ENCODE assay signal across 8 mouse cellular contexts in genomic region chr14:99299022-99299481, GRCm38 (mm10). TPM values are rescaled to one million over a fixed set of nuclear protein-coding genes. Genes with fewer than 3 reads are reported as not detected.
A peak's percentile ranks its signal among the peaks of the same experiment; 100 is the strongest.
DNase-seq lines count a peak whose midpoint lies in the region; ATAC-seq and TF ChIP-seq lines count a peak whose summit lies in the region.

No protein-coding gene starts in this region.

- no peaks in the 10 kb centered on the region for H3K9me3 ChIP-seq in forebrain, embryonic 10.5 days
- no peaks in the 10 kb centered on the region for H3K9me3 ChIP-seq in heart, embryonic 13.5 days
- H3K9me3 ChIP-seq in kidney, postnatal 0 days (replicated peaks; ENCODE audit: low read length) = no peaks in the 10 kb centered on the region
- no peaks in the 10 kb centered on the region for H3K9me3 ChIP-seq in liver, embryonic 16.5 days (replicated peaks; ENCODE audit: control insufficient read depth, low read length)
- no peaks in the 10 kb centered on the region for H3K9me3 ChIP-seq in neural tube, embryonic 14.5 days (ENCODE audit: control insufficient read depth, low read length)

- peak; percentile 78 for DNase-seq in brain, embryonic 14.5 days (ENCODE audit: low read depth)
- peak; percentile 53 for DNase-seq in forebrain, embryonic 10.5 days (ENCODE audit: extremely low spot score, low spot score)
- DNase-seq in kidney, postnatal 0 days (ENCODE audit: low spot score) = peak; percentile 41
- peak; percentile 69 for DNase-seq in testis, postnatal 10 days (ENCODE audit: low spot score)

- peaks cover 46% of the 10 kb centered on the region for H3K79me3 ChIP-seq in C2C12 (ENCODE audit: low read depth)

- H3ac ChIP-seq in C2C12 (ENCODE audit: control insufficient read depth, insufficient read length, low read depth) = peak overlapping the region; percentile 74

- peak overlapping the region; percentile 84 for H3K4me3 ChIP-seq in C2C12 (ENCODE audit: insufficient read depth, poor library complexity, severe bottlenecking)
- H3K4me3 ChIP-seq in forebrain, embryonic 10.5 days = peak overlapping the region; percentile 74
- peak overlapping the region; percentile 79 for H3K4me3 ChIP-seq in heart, embryonic 13.5 days
- H3K4me3 ChIP-seq in kidney, postnatal 0 days (replicated peaks; ENCODE audit: low read depth, low read length) = peak overlapping the region; percentile 65
- peak overlapping the region; percentile 72 for H3K4me3 ChIP-seq in liver, embryonic 16.5 days (ENCODE audit: low read depth, low read length)
- H3K4me3 ChIP-seq in neural tube, embryonic 14.5 days (ENCODE audit: low read depth, low read length) = peak overlapping the region; percentile 70

- no peak for TF ChIP-seq CTCF in C2C12 (IDR thresholded peaks at IDR 0.05; ENCODE audit: control insufficient read depth, insufficient read depth, insufficient read length)
- 0 out of 2 replicates have a peak, but pooled peaks have one; percentile 7 for TF ChIP-seq CTCF in brain, embryonic 14.5 days (IDR thresholded peaks at IDR 0.05; ENCODE audit: borderline replicate concordance, extremely low read depth, insufficient read depth, insufficient read length)
- TF ChIP-seq CTCF in kidney, postnatal 0 days (IDR thresholded peaks at IDR 0.05; ENCODE audit: low read depth) = peak; percentile 16; the same call in 1 of the 2 replicates

- under 1% methylated on average over 58 of the region's 60 CpGs for WGBS in forebrain, embryonic 10.5 days
- WGBS in heart, embryonic 13.5 days = under 1% methylated on average over 44 of the region's 60 CpGs
- under 1% methylated on average over 48 of the region's 60 CpGs for WGBS in kidney, postnatal 0 days
- under 1% methylated on average over 48 of the region's 60 CpGs for WGBS in liver, embryonic 16.5 days (ENCODE audit: insufficient replicate concordance)
- under 1% methylated on average over 59 of the region's 60 CpGs for WGBS in neural tube, embryonic 14.5 days

- H3K4me1 ChIP-seq in forebrain, embryonic 10.5 days = peaks cover 28% of the 10 kb centered on the region
- H3K4me1 ChIP-seq in heart, embryonic 13.5 days = peaks cover 9% of the 10 kb centered on the region
- no peaks in the 10 kb centered on the region for H3K4me1 ChIP-seq in kidney, postnatal 0 days (replicated peaks; ENCODE audit: insufficient read depth, low read length)
- H3K4me1 ChIP-seq in liver, embryonic 16.5 days (ENCODE audit: control insufficient read depth, low read depth, low read length) = peaks cover 3% of the 10 kb centered on the region
- H3K4me1 ChIP-seq in neural tube, embryonic 14.5 days (ENCODE audit: control insufficient read depth, insufficient read depth, low read length) = 0 out of 2 replicates have a peak, but pooled peaks cover 7% of the 10 kb centered on the region

- ATAC-seq in heart, embryonic 13.5 days (ENCODE audit: extremely low read depth, insufficient number of reproducible peaks, low FRiP score, low TSS enrichment) = peak; percentile 68; the same call in 1 of the 2 replicates
- ATAC-seq in kidney, postnatal 0 days (replicated peaks; ENCODE audit: low FRiP score, low read depth) = peak; percentile 70
- ATAC-seq in liver, embryonic 16.5 days (ENCODE audit: low read depth) = peak; percentile 68
- peak; percentile 86 for ATAC-seq in neural tube, embryonic 14.5 days (ENCODE audit: low read depth)

- peaks cover 28% of the 10 kb centered on the region for H3K36me3 ChIP-seq in C2C12 (ENCODE audit: control insufficient read depth, insufficient read depth)
- H3K36me3 ChIP-seq in forebrain, embryonic 10.5 days (replicated peaks) = no peaks in the 10 kb centered on the region
- H3K36me3 ChIP-seq in heart, embryonic 13.5 days = peaks cover 10% of the 10 kb centered on the region; the same call in 1 of the 2 replicates
- no peaks in the 10 kb centered on the region for H3K36me3 ChIP-seq in kidney, postnatal 0 days (ENCODE audit: insufficient read depth, low read length)
- no peaks in the 10 kb centered on the region for H3K36me3 ChIP-seq in liver, embryonic 16.5 days (ENCODE audit: control insufficient read depth, insufficient read depth)
- no peaks in the 10 kb centered on the region for H3K36me3 ChIP-seq in neural tube, embryonic 14.5 days (ENCODE audit: control insufficient read depth, insufficient read depth, low read length)

- peaks cover 55% of the 10 kb centered on the region for H3K79me2 ChIP-seq in C2C12 (ENCODE audit: control insufficient read depth, insufficient read depth)

- H3K27me3 ChIP-seq in C2C12 (ENCODE audit: control insufficient read depth, insufficient read depth, insufficient read length) = no peaks in the 10 kb centered on the region
- peaks cover 67% of the 10 kb centered on the region for H3K27me3 ChIP-seq in forebrain, embryonic 10.5 days (ENCODE audit: poor library complexity, severe bottlenecking)
- H3K27me3 ChIP-seq in heart, embryonic 13.5 days (replicated peaks) = peaks cover 25% of the 10 kb centered on the region; the same call in 1 of the 2 replicates
- peaks cover 3% of the 10 kb centered on the region; the same call in 1 of the 2 replicates for H3K27me3 ChIP-seq in kidney, postnatal 0 days (ENCODE audit: insufficient read depth, low read length)
- H3K27me3 ChIP-seq in liver, embryonic 16.5 days (ENCODE audit: control insufficient read depth, insufficient read depth, low read depth, low read length) = peaks cover 32% of the 10 kb centered on the region
- peaks cover 9% of the 10 kb centered on the region for H3K27me3 ChIP-seq in neural tube, embryonic 14.5 days (ENCODE audit: control insufficient read depth, insufficient read depth, low read length)

- H3K27ac ChIP-seq in forebrain, embryonic 10.5 days = peak overlapping the region; percentile 81
- peak overlapping the region; percentile 39; the same call in 1 of the 2 replicates for H3K27ac ChIP-seq in heart, embryonic 13.5 days (replicated peaks)
- H3K27ac ChIP-seq in kidney, postnatal 0 days = peak overlapping the region; percentile 19; the same call in 1 of the 2 replicates
- H3K27ac ChIP-seq in liver, embryonic 16.5 days (ENCODE audit: low read length) = peak overlapping the region; percentile 37; the same call in 1 of the 2 replicates
- H3K27ac ChIP-seq in neural tube, embryonic 14.5 days (ENCODE audit: low read depth, low read length) = no peak overlapping the region

- H3K9ac ChIP-seq in heart, embryonic 13.5 days = peak overlapping the region; percentile 84
- H3K9ac ChIP-seq in kidney, postnatal 0 days (ENCODE audit: low read depth, low read length) = peak overlapping the region; percentile 57
- peak overlapping the region; percentile 71 for H3K9ac ChIP-seq in liver, embryonic 16.5 days (ENCODE audit: low read depth, low read length)
- H3K9ac ChIP-seq in neural tube, embryonic 14.5 days (replicated peaks; ENCODE audit: low read depth, low read length) = peak overlapping the region; percentile 63

- H3K4me2 ChIP-seq in heart, embryonic 13.5 days = peak overlapping the region; percentile 89
- peak overlapping the region; percentile 90 for H3K4me2 ChIP-seq in kidney, postnatal 0 days (ENCODE audit: low read length)
- H3K4me2 ChIP-seq in liver, embryonic 16.5 days (ENCODE audit: low read depth, low read length) = peak overlapping the region; percentile 99
- H3K4me2 ChIP-seq in neural tube, embryonic 14.5 days (ENCODE audit: low read depth, low read length) = peak overlapping the region; percentile 95

- TF ChIP-seq POLR2A in brain, embryonic 14.5 days (IDR thresholded peaks at IDR 0.05; ENCODE audit: borderline replicate concordance, extremely low read depth, insufficient read depth, insufficient read length, poor library complexity, severe bottlenecking) = no peak

TF ChIP-seq in C2C12, 6 proteins besides CTCF, POLR2A, EP300 and RAD21:
- TF ChIP-seq MYOG (IDR thresholded peaks at IDR 0.05; ENCODE audit: control insufficient read depth, extremely low read depth, insufficient read length) (no peak), CEBPB (IDR thresholded peaks at IDR 0.05; ENCODE audit: low read depth) (no peak), MAX (IDR thresholded peaks at IDR 0.05) (no peak), MYOD1 (IDR thresholded peaks at IDR 0.05; ENCODE audit: control insufficient read depth, insufficient read length, low read depth) (no peak), FOSL1 (IDR thresholded peaks at IDR 0.05; ENCODE audit: insufficient read depth, low read length, poor library complexity, severe bottlenecking) (no peak), USF1 (IDR thresholded peaks at IDR 0.05; ENCODE audit: low read depth) (no peak)

RNA-seq across cellular contexts. Expression of gene Klf5, which starts 0.6 kb away (rescaled TPM):
- polyA plus RNA-seq in C2C12 (2012; fragmentation: generic; extraction: Trizol) = 26.7 TPM
- 2.8 and 3.3 TPM in 2 replicates for polyA plus RNA-seq in brain, embryonic 14.5 days (2012; rRNA removed)
- polyA plus RNA-seq in forebrain, embryonic 10.5 days (2016; fragmentation: Nextera tagmentation; extraction: Ambion mirVana) = 1.0 and 1.1 TPM in 2 replicates
- 2.2 and 2.3 TPM in 2 replicates for polyA plus RNA-seq in heart, embryonic 13.5 days (2015; fragmentation: Nextera tagmentation; extraction: Ambion mirVana)
- 8.6 and 10.0 TPM in 2 replicates for polyA plus RNA-seq in kidney, postnatal 0 days (2015; fragmentation: Nextera tagmentation; extraction: Ambion mirVana)
- 2.0 and 2.4 TPM in 2 replicates for polyA plus RNA-seq in liver, embryonic 16.5 days (2015; fragmentation: Nextera tagmentation; extraction: Ambion mirVana)
- 3.4 and 6.4 TPM in 2 replicates for polyA plus RNA-seq in neural tube, embryonic 14.5 days (2014; fragmentation: Nextera tagmentation; extraction: Ambion mirVana)
